Mouse (Mus musculus) bone marrow, adult 2 months (tissue): ENCODE data around the gene Bmp7.

Experiments
- CTCF ChIP-seq: fragments of 200-500 bp; IDR thresholded peaks from 2 replicates; pipeline ENCODE4 v1.5.1; 2011; ENCODE audit warnings: low read length, control low read depth; ENCODE audit not compliant: control insufficient read depth, insufficient read depth
- POLR2A ChIP-seq: fragments of 200-500 bp; IDR thresholded peaks from 2 replicates; pipeline ENCODE4 v1.6.1; 2011; ENCODE audit warnings: low read depth, mild to moderate bottlenecking, control low read depth, low read length, borderline replicate concordance; ENCODE audit not compliant: control insufficient read depth

GRCm38 (mm10) chr2:172885861-172886260 is 54.3 kb downstream of the Bmp7 start:
- TF ChIP-seq POLR2A (no peak), CTCF (no peak)
